Mouse (Mus musculus) urinary bladder, postnatal 10 days (tissue): Measurements from ENCODE around the gene Gm14151.
"Not testable (repeated sequence)": the region's sequence is repeated elsewhere in the genome, so short reads cannot be mapped to it uniquely, and the experiment has no call there.

Experiments used
- DNase-seq: peaks from one replicate; pipeline ENCODE4 v3.0.0; 2022; ENCODE audit warnings: low spot score

The Gm14151 gene

DNA sequence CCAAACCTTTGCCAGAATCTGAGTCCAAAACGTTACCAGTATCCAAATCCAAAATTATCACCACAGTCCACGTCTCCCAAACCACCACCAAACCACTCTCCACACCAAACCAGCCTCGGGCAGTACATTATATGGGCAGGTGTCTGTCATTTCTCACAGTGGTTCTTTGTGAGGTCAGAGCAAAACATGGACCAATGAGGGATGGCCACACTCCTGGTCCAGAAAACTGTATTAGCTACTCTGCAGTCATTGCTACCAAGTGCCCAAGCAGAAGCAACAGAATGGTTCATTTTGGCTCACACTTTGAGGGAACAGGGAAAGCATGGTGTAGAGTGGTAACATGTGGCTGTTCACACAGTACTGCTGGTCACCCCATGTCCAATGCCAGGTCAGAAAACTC lies at the start of gene Gm14151:
TSS of gene Gm14151 (minus strand) at position 101 of the 400 bp plus-strand sequence.
- not testable (repeated sequence) for DNase-seq

DNA sequence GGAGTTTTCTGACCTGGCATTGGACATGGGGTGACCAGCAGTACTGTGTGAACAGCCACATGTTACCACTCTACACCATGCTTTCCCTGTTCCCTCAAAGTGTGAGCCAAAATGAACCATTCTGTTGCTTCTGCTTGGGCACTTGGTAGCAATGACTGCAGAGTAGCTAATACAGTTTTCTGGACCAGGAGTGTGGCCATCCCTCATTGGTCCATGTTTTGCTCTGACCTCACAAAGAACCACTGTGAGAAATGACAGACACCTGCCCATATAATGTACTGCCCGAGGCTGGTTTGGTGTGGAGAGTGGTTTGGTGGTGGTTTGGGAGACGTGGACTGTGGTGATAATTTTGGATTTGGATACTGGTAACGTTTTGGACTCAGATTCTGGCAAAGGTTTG lies 5.8 kb upstream of the Gm14151 start, which contains the start of gene Gm14147:
TSS of gene Gm14147 (plus strand) at position 301 of the 400 bp plus-strand sequence.
- not testable (repeated sequence) for DNase-seq

DNA sequence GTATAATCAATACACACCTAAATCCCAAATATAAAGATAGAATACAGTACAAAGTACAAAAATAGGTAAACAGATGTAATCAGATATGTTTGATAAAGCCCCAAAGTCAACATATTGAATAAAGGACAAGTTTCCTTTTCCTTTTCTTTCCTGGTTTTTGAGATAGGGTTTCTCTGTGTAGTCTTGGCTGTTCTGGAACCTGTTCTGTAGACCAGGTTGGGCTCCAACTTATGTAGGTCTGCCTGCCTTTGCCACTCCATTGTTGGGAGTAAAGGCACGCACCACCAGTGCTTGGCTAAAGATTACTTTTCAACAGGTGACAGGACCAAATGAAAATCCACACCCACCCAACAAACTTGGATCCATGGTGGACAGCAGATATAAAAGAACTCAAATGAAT lies 35.5 kb downstream of the Gm14151 start:
- no peak for DNase-seq

GRCm38 (mm10) chr2:151040411-151040810 lies 51.7 kb downstream of the Gm14151 start:
- DNase-seq: no peak

GRCm38 (mm10) chr2:151039726-151040125 lies 52.4 kb downstream of the Gm14151 start:
- DNase-seq: no peak

DNA sequence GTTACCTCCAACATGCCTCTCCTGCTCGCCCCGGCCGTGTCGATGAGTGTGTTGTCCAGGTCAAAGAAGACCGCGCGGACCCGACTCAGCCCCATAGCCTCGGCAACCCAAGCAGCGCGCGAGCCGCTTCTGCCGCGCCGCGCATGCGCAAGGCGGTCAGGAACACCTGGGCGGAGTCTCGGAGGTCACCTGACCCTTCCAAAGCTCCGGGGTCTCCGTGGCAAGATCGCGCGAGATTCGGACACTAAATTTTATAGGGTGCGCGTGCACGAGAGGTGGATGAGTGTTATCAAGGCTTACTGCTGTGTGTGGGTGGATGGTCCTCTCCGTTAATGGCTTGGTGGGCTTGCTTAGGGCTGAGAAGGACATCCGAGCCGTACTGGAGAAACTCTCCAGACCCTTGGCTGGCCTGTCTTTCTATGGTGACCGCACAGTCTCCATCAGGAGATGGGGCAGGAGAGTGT lies 52.9 kb downstream of the Gm14151 start, which contains the start of the genes Ninl and Nanp:
TSS of gene Ninl (minus strand) at position 151 of the 464 bp plus-strand sequence.
TSS of gene Nanp (minus strand) at position 167 of the 464 bp plus-strand sequence.
- DNase-seq: peak; percentile 76

GRCm38 (mm10) chr2:151038811-151039222 lies 53.3 kb downstream of the Gm14151 start:
- no peak for DNase-seq

DNA sequence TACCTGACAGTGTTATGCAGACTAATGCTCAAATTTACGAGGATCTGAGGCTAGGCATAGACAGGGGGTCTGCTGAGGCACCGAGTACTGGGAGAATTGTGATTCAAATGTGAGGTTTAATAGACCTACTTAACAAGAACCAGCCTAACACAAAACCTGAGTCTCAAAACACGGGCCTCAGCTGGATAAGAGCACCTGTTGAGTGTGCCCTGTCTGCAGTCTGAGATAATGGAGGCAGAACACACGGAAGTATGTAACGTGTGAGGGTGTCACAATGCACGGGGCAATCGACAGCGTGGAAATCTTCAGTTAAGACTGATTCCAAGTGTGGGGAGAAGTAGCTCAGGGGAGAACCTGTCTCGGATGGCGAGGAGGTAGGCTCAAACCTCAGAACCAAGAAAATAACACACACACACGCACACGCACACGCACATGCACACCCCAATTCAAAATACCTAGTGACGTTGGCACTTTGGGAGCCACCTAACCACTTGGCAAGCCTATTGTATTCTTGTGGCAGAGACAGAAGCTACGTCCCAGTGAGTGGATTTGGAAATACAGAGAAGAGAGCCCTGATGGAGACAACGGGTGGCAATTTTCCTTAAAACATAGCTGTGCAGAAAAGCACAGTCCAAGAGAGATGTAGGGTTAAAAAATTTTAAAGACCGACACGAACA lies 54.1 kb downstream of the Gm14151 start:
- no peak for DNase-seq

DNA sequence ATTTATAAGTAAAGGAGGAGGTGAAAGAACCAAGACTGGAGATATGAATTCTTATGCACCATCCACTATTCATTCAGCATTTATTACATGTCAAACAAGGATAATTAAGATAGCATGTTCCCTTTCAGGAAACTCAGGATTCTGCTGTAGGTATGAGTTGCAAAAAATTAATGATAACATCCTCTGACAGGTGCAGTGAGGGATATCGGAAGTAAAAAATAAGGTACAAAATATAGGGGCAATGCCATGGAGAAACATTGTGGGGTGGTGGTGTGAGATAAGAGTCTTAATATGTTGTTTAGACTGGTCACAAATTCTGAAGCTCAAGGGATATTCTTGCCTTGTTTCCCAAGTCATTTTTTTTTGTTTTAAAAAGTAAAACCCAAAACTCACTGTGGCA lies 54.9 kb downstream of the Gm14151 start:
- DNase-seq: no peak
